Mouse (Mus musculus): ENCODE measurements at regions not wholly inside any gene's neighbourhood (a gene's known extent, or its start where the extent isn't known, plus 50 kb on each side); places are given as distances from the start of the nearest gene placed in this dataset.

DNA sequence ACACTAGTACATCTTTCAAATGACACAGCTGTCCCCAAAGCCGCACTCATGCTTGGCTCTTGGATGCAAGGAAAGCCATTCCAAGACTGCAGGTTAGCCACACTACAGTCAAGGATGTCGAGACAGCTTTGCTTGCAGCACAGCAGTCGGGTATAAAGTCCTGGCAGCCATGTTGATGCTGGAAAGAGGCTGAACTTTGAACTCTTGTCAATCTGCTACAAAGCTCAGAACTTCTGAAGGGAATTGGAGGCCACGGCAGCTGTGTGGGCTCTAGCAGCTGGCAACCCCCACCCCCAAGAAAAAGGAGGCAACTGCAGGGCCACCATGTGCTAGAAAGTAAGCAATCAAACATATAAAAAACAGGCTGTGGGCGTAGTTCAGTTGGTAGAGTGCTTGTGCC lies 90.0 kb upstream of the Zcchc2 start:
- Histone ChIP-seq H3K9me3 (peaks cover 5% of the 10 kb centered on the region), H3K4me1 (peaks cover 3% of the 10 kb centered on the region; the same call in 1 of the 2 replicates), H3K9ac (no peak overlapping the region), H3K4me3 (no peak overlapping the region), H3K27me3 (replicated peaks) (no peaks in the 10 kb centered on the region), H3K4me2 (no peak overlapping the region), H3K36me3 (no peaks in the 10 kb centered on the region), H3K27ac (replicated peaks) (no peak overlapping the region)
- WGBS: 77% methylated on average over 5 of the region's 5 CpGs
- ATAC-seq (ENCODE audit: extremely low read depth, insufficient number of reproducible peaks, low FRiP score, low TSS enrichment): no peak

DNA sequence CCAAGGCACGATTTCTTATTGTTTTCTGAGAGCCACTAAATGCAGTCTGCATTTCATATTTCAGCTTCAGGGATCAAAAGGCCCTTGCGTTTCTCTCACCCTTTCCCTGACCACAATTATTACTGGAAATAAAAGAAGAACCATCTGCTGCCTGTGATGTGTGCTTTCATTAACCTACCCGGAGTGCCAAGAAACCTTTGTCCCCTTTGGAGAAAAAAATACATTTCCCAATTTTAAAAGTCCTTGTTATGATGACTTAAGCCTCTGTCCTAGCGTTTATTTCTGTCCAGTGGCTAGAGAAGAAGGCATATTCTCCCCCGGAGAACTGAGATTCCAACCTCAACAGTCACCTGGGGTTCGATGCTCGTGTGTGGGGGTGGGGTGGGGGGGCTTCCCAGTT lies 89.3 kb upstream of the Zcchc2 start:
- Histone ChIP-seq H3K27me3 (replicated peaks) (no peaks in the 10 kb centered on the region), H3K4me2 (no peak overlapping the region), H3K36me3 (no peaks in the 10 kb centered on the region), H3K4me1 (peaks cover 4% of the 10 kb centered on the region; the same call in 1 of the 2 replicates), H3K9ac (no peak overlapping the region), H3K4me3 (no peak overlapping the region), H3K9me3 (peaks cover 5% of the 10 kb centered on the region), H3K27ac (replicated peaks) (no peak overlapping the region)
- WGBS: 72% methylated on average over 7 of the region's 7 CpGs
- no peak for ATAC-seq (ENCODE audit: extremely low read depth, insufficient number of reproducible peaks, low FRiP score, low TSS enrichment)

DNA sequence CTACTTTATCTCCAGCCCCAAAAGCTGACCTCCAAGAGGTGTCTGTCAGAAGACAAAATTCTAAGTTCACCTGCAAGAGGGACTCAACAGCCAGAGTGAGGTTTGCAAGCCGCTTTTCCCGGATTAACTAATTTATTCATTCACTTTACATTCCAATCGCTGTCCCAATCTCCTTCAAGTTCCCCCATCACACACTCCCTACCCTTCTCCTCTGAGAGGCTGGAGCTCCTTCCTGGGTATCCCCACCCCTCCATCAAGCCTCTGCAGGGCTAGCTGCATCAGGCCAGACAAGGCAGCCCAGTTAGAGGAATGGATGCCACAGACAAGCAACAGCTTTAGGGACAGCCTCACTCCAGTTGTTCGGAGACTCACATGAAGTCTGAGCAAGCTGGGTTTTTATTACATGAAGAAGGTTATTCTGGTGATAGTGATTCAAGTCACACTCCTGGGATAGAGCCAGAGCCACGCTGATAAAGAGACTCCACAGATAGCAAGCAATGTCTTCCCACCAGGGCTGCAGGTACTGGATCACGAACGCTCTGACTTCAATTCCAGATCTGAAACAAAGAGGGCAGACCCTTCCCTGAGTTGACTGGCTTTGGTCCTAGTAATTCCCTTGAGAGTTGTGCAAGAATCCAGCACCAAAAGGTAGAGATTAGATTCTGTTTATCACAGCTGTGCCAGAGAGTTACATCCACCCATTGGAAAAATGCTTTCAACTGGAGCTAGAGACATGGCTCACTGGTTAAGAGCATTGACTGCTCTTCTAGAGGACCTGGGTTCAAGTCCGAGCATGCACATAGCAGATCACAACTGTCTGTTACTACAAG lies 86.7 kb upstream of the Zcchc2 start:
- Histone ChIP-seq H3K27me3 (replicated peaks) (no peaks in the 10 kb centered on the region), H3K36me3 (no peaks in the 10 kb centered on the region), H3K4me3 (no peak overlapping the region), H3K9ac (no peak overlapping the region), H3K4me1 (peaks cover 26% of the 10 kb centered on the region), H3K9me3 (peaks cover 5% of the 10 kb centered on the region), H3K4me2 (no peak overlapping the region), H3K27ac (replicated peaks) (no peak overlapping the region)
- 52% methylated on average over 8 of the region's 8 CpGs for WGBS
- no peak for ATAC-seq (ENCODE audit: extremely low read depth, insufficient number of reproducible peaks, low FRiP score, low TSS enrichment)

DNA sequence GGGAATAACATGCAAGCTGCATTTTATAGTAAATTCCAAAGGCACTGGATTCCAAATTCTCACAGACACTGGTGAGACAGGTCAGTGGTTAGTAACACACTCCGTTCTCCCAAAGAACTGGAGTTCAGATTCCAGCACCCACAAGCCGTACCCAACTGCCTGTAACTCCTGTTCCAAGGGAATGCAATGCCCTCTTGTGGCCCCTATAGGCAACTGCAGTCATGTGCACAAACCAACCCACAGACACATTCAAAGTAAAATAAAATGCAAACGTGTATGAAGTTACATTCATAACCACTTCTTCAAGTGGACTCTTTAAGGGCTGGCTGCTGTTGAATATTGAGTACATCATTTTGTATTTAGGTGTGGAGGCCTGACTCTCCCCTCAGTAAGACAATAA lies 85.5 kb upstream of the Zcchc2 start:
- Histone ChIP-seq H3K4me3 (no peak overlapping the region), H3K27me3 (replicated peaks) (no peaks in the 10 kb centered on the region), H3K4me1 (peaks cover 31% of the 10 kb centered on the region), H3K9me3 (peaks cover 5% of the 10 kb centered on the region), H3K4me2 (no peak overlapping the region), H3K36me3 (no peaks in the 10 kb centered on the region), H3K27ac (replicated peaks) (no peak overlapping the region), H3K9ac (no peak overlapping the region)
- 91% methylated on average over 3 of the region's 3 CpGs for WGBS
- ATAC-seq (ENCODE audit: extremely low read depth, insufficient number of reproducible peaks, low FRiP score, low TSS enrichment): no peak

DNA sequence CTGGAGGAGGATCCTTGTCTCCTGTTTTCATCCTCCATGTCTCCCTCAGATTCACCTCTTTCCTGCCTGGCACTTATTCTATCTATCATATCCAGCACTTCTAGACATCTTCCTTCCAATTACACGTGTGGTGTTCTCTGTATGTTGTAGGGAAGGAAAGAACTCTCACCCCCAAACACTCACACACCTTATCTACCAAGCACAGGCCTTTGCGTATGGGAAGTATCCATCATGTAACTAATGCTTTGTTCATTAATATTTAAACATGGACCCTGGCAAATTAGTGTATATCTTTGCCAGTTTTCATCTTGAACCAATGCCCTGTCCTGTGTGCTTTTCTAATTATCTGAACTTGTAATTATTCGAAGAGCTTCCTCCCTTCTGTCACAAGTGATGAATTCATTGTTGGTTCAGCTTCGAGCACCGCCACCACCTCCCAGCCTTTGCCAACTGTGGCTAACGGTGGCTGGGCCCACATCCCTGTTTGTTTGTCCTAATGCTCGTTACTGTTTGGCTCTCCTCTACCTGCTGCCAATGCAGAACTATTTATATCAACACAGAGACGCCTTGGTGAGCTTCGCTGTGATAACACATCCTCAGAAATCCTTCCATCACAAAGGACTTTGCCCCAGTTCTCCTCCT lies 84.3 kb upstream of the Zcchc2 start:
- no peak for ATAC-seq (ENCODE audit: extremely low read depth, insufficient number of reproducible peaks, low FRiP score, low TSS enrichment)

DNA sequence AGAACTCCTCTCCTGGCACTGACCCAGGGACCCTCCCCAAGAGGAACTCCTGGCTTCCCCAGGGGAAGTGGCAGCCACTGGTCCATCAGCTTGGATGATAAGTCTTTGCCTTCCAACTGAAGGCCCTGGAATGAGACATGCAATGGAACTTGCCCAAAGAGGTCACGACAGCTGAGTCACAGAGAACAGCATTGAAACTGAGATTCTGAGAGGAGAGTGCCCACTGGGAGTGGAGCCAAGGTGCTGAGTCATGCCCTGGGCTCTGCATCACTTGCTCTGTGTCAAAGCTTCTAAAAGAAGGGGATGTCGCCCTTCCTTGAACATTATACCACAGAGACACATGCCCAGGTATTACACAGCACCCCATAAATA lies 83.8 kb upstream of the Zcchc2 start:
- Histone ChIP-seq H3K9me3 (peaks cover 5% of the 10 kb centered on the region), H3K36me3 (no peaks in the 10 kb centered on the region), H3K27me3 (replicated peaks) (no peaks in the 10 kb centered on the region), H3K9ac (no peak overlapping the region), H3K27ac (replicated peaks) (no peak overlapping the region), H3K4me2 (no peak overlapping the region), H3K4me3 (no peak overlapping the region), H3K4me1 (peaks cover 31% of the 10 kb centered on the region)
- ATAC-seq (ENCODE audit: extremely low read depth, insufficient number of reproducible peaks, low FRiP score, low TSS enrichment): no peak
- 48% methylated on average over 2 of the region's 2 CpGs for WGBS

More for the DNA sequence above, 84.3 kb upstream of the Zcchc2 start:
- H3K4me2 ChIP-seq: no peak overlapping the region
- no peaks in the 10 kb centered on the region for H3K27me3 ChIP-seq (replicated peaks)
- H3K4me1 ChIP-seq: peaks cover 31% of the 10 kb centered on the region
- no peak overlapping the region for H3K4me3 ChIP-seq
- H3K9ac ChIP-seq: no peak overlapping the region
- H3K36me3 ChIP-seq: no peaks in the 10 kb centered on the region
- H3K27ac ChIP-seq (replicated peaks): no peak overlapping the region
- WGBS: 53% methylated on average over 9 of the region's 9 CpGs
- peaks cover 5% of the 10 kb centered on the region for H3K9me3 ChIP-seq

DNA sequence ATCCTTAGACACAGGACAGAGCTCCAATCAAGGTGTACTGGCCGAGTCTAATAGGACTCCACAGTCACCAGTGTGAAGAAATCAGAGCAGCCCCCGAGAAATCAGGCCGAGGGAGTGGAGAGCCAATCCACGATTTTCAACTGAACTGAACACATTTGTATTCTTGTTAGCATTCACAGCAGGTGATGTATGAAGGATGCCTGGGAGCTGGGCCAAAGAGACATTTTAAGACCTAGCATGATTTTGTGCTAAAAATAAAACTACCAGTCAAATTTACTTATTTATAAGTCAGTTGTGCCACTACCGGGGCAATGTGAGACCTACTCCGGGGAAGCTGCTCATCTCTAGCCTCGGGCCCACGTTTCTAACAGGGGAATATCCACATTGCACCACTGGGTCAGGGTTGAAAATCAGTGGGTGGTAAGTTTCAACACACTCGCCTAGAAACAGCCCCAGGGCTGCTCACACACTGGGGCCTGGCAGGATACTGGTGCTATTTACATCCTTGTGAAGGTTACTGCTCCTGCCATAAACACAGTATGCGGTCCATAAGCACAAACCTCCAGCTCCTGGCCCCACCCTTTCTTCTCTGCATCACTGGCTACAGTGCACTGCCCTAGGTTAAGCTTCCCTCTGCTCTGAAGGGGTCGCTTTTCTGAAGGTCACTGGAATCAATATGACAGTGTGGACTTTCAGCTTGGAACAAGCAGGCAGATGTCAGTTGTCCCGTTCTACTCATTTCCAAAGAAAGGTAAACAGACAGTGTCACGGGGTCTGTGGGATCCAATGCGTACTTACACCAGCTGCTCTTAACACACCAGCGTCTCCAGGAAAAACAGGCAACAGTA lies 82.0 kb upstream of the Zcchc2 start:
- H3K4me3 ChIP-seq: no peak overlapping the region
- H3K27ac ChIP-seq (replicated peaks): peak overlapping the region; percentile 74
- H3K9ac ChIP-seq: peak overlapping the region; percentile 37; the same call in 1 of the 2 replicates

DNA sequence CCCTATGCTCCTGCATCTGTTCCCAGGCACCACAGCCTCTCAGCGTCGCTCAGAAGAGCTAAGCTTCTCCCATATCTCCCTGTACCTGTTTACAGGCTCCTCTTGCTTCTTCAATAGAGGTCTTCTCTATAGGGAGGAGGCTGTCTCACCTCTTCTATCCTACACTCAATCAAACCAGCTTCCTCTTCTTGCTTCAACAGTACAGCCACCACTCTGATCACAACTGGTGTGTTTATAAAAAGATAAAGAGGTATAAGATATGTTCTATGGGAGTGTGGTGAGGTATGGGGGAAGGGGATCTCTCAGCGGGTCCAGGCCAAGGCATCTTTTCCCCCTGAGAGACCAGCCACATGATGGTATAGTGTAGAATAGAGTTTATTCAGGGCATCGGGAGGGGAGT lies 81.1 kb upstream of the Zcchc2 start:
- no peaks in the 10 kb centered on the region for H3K27me3 ChIP-seq (replicated peaks)
- H3K4me2 ChIP-seq: no peak overlapping the region
- no peak overlapping the region for H3K27ac ChIP-seq (replicated peaks)
- H3K36me3 ChIP-seq: no peaks in the 10 kb centered on the region
- 63% methylated on average over 4 of the region's 4 CpGs for WGBS
- H3K9ac ChIP-seq: no peak overlapping the region
- H3K4me3 ChIP-seq: no peak overlapping the region
- no peak for ATAC-seq (ENCODE audit: extremely low read depth, insufficient number of reproducible peaks, low FRiP score, low TSS enrichment)
- H3K4me1 ChIP-seq: peaks cover 28% of the 10 kb centered on the region
- peaks cover 5% of the 10 kb centered on the region for H3K9me3 ChIP-seq

More for the DNA sequence above, 82.0 kb upstream of the Zcchc2 start:
- H3K4me1 ChIP-seq: peaks cover 31% of the 10 kb centered on the region
- ATAC-seq (ENCODE audit: extremely low read depth, insufficient number of reproducible peaks, low FRiP score, low TSS enrichment): no peak
- 43% methylated on average over 15 of the region's 15 CpGs for WGBS
- peak overlapping the region; percentile 18; the same call in 1 of the 2 replicates for H3K4me2 ChIP-seq
- no peaks in the 10 kb centered on the region for H3K36me3 ChIP-seq
- H3K9me3 ChIP-seq: peaks cover 5% of the 10 kb centered on the region
- H3K27me3 ChIP-seq (replicated peaks): no peaks in the 10 kb centered on the region

DNA sequence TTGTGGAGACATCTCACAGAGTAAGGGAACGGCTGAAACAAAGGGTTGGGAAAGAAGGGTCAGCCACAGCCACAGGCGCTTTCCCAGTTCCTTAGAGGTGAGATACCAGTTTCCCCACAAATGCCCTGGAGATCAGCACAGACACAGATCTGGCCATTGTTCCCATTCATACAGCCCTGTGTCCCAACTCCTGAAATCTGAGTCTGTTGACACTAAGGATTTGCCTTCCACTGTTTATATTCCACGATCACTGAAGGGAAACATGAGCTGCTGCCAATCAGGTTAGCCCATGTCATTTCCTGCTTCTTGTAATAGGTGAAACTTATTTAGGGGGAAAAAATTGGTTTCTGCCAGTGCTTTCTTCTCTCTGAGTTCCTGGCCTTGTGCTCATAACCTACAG lies 78.5 kb upstream of the Zcchc2 start:
- WGBS: 48% methylated on average over 3 of the region's 3 CpGs

DNA sequence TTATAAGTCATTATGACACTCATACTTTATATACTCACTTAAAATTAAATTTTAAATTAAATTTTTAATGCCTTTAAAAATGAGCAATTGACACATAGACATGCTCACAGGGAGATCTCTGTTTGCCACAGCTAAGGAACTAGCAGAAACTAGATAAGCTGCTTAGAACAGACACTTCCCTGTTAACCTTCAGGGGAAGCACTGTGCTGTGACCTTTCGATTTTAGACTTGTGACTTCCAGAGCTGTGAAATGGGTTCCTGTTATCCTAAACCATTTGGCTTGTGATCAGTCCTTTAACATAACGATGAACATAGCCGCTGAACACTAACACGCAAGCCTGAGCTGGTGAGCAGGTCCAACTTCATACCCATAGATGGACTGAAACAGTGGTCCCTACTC lies 68.4 kb upstream of the Zcchc2 start:
- no peaks in the 10 kb centered on the region for H3K4me1 ChIP-seq
- no peak overlapping the region for H3K9ac ChIP-seq
- H3K4me3 ChIP-seq: no peak overlapping the region
- no peaks in the 10 kb centered on the region for H3K36me3 ChIP-seq
- H3K4me2 ChIP-seq: no peak overlapping the region
- H3K27me3 ChIP-seq (replicated peaks): no peaks in the 10 kb centered on the region
- H3K27ac ChIP-seq (replicated peaks): no peak overlapping the region
- 67% methylated on average over 4 of the region's 4 CpGs for WGBS
- no peak for ATAC-seq (ENCODE audit: extremely low read depth, insufficient number of reproducible peaks, low FRiP score, low TSS enrichment)
- no peaks in the 10 kb centered on the region for H3K9me3 ChIP-seq

More for the DNA sequence above, 78.5 kb upstream of the Zcchc2 start:
- H3K4me3 ChIP-seq: no peak overlapping the region
- no peak overlapping the region for H3K4me2 ChIP-seq
- no peak for ATAC-seq (ENCODE audit: extremely low read depth, insufficient number of reproducible peaks, low FRiP score, low TSS enrichment)
- no peaks in the 10 kb centered on the region for H3K36me3 ChIP-seq
- peaks cover 20% of the 10 kb centered on the region for H3K4me1 ChIP-seq
- H3K27me3 ChIP-seq (replicated peaks): no peaks in the 10 kb centered on the region
- no peak overlapping the region for H3K27ac ChIP-seq (replicated peaks)
- H3K9ac ChIP-seq: no peak overlapping the region
- no peaks in the 10 kb centered on the region for H3K9me3 ChIP-seq

DNA sequence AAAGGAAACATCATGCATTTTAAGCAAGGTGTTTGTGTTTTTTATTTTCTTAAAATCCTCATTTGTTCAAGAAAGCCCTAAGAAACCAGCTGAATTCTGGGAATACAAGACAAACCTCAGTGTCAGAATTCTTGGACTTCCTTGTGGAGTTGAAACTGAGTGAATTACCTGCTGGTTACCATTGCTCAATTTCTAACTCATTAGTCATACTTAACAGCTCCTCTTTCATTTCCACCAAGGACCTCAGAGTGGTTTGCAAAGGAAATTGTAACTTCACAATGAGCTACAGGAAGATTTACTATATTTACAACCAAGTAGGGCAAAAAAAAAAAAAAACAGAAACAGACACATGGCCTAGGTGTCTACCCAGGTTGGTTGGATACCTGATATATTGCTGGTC lies 67.6 kb upstream of the Zcchc2 start:
- Histone ChIP-seq H3K27ac (replicated peaks) (no peak overlapping the region), H3K4me3 (no peak overlapping the region), H3K36me3 (no peaks in the 10 kb centered on the region), H3K9ac (no peak overlapping the region), H3K4me2 (no peak overlapping the region), H3K27me3 (replicated peaks) (no peaks in the 10 kb centered on the region), H3K9me3 (no peaks in the 10 kb centered on the region), H3K4me1 (no peaks in the 10 kb centered on the region)
- ATAC-seq (ENCODE audit: extremely low read depth, insufficient number of reproducible peaks, low FRiP score, low TSS enrichment): no peak

Data from heart, embryonic 13.5 days (tissue).